Mouse (Mus musculus): Measurements from ENCODE around the gene Fam83g. TPM values are rescaled to one million over a fixed set of nuclear protein-coding genes. Genes with fewer than 3 reads are reported as not detected.

Fam83g gene
- total RNA-seq, 2 experiments from 2014 or later: not detected

- no peak for ATAC-seq (replicated peaks; ENCODE audit: poor library complexity, severe bottlenecking)
Measured at GRCm38 (mm10) chr11:61706232-61706631, 22.3 kb downstream of the Fam83g start.

GRCm38 (mm10) chr11:61708928-61709327 is 25.0 kb downstream of the Fam83g start:
- no peak for ATAC-seq (replicated peaks; ENCODE audit: poor library complexity, severe bottlenecking)

- ATAC-seq (replicated peaks; ENCODE audit: poor library complexity, severe bottlenecking): no peak
Measured at GRCm38 (mm10) chr11:61713157-61713855, 29.4 kb downstream of the Fam83g start.

DNA sequence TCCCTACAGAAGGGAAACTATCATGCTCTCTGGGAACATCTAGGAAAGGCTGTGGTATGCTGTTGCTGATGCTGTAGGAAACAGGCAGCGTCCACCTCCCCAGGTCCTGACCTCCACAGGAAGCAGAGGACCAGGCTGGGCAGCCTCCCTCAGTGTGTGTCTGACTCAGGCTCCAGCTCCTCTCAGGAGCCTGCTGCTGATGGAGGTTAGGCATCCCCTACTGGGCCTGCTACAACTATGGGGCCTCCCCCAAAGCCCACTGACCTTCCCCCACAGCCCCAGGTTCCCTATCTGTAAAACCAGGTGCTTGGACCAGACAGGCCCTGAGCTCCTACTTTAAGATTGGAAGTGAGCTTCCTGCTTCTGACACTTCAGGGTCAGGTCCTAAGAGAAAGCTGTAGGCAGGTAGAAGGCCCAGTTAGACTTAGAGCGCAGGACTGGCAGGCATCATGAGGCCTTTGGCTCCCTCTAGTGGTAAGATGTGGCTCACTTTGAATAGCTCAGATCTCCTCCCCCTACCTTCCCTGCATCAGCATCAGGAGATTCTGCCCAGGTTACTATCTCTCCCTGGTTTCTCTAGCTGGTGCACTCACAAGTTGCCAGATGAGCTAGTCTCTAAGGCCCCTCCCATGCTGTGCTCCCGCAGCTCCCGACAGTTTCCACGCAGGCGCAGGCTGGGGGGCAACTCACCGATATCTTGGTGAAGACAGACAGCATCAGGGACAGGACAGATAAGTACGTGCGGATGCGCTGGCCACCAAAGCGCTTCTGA is 30.6 kb downstream of the Fam83g start:
- ATAC-seq (replicated peaks; ENCODE audit: poor library complexity, severe bottlenecking): peak; percentile 72

DNA sequence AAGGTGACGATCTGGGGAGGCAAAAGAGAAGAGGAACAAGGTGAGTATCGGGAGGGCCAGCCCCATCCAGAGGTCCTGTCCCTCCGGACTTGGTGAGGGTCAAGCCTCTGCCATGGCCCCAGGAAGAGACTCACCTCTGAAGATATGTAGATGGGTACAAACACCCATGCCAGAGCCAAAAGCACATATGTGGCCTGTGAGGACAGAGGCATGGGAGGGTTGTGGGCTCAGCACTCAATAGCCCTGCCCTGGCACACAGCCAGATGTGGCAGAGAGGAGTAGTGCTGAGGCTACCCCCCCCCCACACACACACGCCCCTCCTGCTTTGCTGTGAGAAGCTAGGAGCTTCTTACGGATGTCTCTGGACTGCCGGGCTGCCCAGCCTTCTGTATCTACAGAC is 31.2 kb downstream of the Fam83g start:
- no peak for ATAC-seq (replicated peaks; ENCODE audit: poor library complexity, severe bottlenecking)

- no peak for ATAC-seq (replicated peaks; ENCODE audit: poor library complexity, severe bottlenecking)
Measured at GRCm38 (mm10) chr11:61717990-61718389, 34.1 kb downstream of the Fam83g start.

DNA sequence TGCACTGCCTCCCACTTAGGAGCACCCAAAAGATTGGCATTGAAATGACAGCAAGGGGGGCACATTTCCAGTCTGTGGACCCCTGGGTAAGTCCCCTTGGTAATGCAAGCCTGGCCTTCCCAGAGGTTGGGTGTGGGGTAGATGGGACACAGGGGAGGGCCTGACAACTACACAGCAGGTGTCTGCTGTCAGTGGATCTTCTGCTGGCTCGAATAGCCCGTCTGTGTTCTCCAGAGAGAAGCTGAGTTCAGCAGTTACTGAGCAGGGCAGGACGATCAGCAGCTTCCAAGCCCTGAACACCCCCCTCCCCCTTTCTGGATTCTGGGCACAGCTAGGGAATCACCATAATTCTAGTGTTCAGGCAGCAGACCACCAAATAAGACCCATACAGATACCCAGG is 35.5 kb downstream of the Fam83g start:
- ATAC-seq (replicated peaks; ENCODE audit: poor library complexity, severe bottlenecking): no peak

- ATAC-seq (replicated peaks; ENCODE audit: poor library complexity, severe bottlenecking): no peak
Measured at GRCm38 (mm10) chr11:61719826-61720225, 35.9 kb downstream of the Fam83g start.

DNA sequence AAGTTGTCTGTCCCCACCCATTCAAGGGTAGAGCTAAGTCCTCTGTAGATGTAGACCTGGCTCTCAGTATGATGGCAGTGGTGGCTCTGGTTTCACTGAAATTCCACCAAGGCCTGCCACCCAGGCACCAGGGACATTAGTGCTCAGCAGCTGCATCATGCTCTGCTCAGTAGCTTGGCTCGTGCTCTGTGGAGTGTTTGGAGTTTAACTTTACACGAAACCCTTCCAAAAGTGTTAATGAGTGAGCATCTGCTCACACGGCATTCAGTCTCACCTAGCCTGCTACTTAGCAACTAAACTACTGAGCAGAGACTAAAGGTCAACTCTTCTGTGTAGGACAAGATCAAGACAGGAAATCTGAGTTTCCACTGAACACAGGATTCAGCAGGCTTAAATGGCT is 36.7 kb downstream of the Fam83g start, which contains the start of gene Slc5a10:
Gene Slc5a10 (minus strand): TSS at position 191 of the 400 bp plus-strand sequence.
- no peak for ATAC-seq (replicated peaks; ENCODE audit: poor library complexity, severe bottlenecking)

GRCm38 (mm10) chr11:61722077-61722476 is 38.2 kb downstream of the Fam83g start:
- ATAC-seq (replicated peaks; ENCODE audit: poor library complexity, severe bottlenecking): no peak

DNA sequence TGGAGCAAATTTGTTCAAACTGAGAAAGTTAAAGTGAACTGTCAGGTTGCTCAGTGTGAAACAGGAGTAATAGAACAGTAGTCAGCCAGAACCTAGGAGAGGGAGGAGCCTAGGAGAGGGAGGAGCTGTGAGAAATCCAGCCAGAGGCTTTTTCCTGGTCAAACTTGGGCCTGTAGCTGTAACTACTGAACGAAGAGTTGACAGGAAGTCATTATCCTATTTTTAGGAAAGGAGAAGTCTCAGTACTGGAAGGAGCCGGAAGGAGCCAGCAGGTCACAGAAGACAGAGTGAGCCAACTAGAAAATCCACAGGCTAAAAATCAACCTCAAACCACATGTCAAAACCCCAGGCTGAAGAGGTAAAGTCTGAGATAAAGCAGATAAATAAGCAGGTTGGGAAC is 44.1 kb downstream of the Fam83g start:
- peak; percentile 75 for ATAC-seq (replicated peaks; ENCODE audit: poor library complexity, severe bottlenecking)

DNA sequence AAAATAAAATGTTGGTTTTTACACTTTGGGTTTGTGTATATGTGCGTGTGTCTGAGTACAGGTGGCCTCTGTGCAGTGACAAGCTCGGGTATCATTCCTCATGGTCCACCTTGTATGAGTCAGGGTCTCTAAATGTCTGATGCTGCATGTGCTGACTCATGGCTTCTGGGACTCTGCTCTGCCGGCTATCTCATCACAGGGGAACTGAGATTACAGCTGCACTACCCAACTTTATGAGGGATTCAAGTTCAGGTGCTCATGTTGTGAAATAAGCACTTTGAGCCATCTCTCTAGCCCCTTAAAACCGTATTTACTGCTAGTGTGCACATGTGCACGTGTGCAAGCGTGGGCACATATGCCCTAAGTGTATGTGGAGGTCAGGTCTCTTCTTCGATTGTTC is 48.8 kb downstream of the Fam83g start:
- ATAC-seq (replicated peaks; ENCODE audit: poor library complexity, severe bottlenecking): no peak

DNA sequence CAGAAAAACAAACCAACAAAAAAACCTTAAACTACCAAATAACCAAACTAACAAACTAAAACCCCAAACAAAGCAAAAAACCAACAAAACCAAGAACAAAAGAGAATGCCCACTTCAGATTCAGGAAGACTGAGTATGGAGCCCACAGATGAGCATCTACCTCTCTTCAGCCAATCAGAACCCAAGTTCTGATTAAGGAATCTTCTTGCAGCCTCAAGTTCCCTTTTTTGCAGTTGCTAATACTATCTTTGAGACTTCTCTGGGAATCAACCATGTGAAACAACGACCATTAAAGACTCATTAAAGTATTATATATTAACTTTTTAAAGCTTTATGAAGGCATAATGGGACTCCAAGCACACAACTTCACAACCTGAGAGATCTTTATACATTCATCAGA is 53.4 kb downstream of the Fam83g start:
- ATAC-seq (replicated peaks; ENCODE audit: poor library complexity, severe bottlenecking): no peak

GRCm38 (mm10) chr11:61740500-61740899 is 56.6 kb downstream of the Fam83g start:
- ATAC-seq (replicated peaks; ENCODE audit: poor library complexity, severe bottlenecking): no peak

GRCm38 (mm10) chr11:61743768-61744167 is 59.9 kb downstream of the Fam83g start:
- no peak for ATAC-seq (replicated peaks; ENCODE audit: poor library complexity, severe bottlenecking)

DNA sequence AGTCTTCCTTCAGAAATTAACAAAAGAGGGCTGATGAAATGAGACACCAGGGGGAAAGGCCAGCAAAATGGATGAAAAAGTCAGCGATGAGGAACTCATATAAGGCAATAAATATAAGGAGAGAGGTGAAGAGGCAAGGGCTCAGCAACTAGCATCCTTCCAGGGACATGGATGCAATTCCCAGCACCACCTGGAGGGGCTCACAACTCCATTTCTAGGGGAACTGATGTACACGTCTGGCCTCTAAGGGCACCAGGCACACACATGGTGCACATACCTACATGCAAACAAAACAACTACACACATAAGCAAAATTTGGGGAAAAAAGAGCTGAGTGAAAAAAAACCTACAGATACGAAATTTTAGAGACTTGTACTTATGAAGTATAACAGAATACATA is 60.6 kb downstream of the Fam83g start:
- no peak for ATAC-seq (replicated peaks; ENCODE audit: poor library complexity, severe bottlenecking)

- ATAC-seq (replicated peaks; ENCODE audit: poor library complexity, severe bottlenecking): no peak
Measured at GRCm38 (mm10) chr11:61745781-61746180, 61.9 kb downstream of the Fam83g start.

- no peak for ATAC-seq (replicated peaks; ENCODE audit: poor library complexity, severe bottlenecking)
Measured at GRCm38 (mm10) chr11:61747161-61747560, 63.3 kb downstream of the Fam83g start.

DNA sequence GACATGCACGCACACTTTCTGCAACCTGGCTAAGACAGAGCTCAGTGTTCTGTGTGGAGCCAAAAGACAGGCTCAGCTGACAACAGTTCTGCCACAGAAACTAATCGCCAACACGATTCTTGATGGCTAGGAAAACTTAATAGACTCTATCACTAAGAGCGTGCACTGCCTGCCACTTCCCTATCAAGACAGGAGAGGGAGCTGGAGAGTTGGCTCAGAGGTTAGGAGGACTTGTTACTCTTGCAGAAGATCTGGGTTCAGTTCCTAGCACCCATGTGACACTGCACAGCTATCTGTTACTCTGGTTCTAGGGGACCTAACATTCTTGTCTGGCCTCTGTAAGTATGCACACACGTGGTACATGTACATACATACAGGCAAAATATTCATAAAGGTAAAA is 67.7 kb downstream of the Fam83g start:
- peak; percentile 52 for ATAC-seq (replicated peaks; ENCODE audit: poor library complexity, severe bottlenecking)

DNA sequence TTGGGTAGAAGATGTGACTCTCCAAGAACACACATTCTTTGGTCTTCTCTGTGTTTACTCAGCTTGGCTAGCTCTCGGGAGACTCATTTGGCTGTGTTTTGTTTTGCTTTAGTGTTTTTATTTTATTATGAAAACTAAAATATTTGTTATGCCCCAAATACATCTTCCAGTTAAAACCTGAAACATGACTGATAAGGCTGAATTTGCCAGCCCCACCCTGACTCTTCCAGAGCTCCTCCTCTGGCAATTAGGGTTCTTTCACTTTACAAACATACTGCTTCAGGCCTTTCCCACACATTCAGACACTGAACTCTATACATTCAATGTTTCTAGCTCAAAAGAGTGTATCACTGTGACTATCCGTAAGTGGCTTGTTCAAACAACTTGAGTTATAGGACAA is 73.3 kb downstream of the Fam83g start:
- no peak for ATAC-seq (replicated peaks; ENCODE audit: poor library complexity, severe bottlenecking)
